Mouse (Mus musculus) lung, embryonic 16.5 days (tissue): ENCODE results near the gene Zbtb22. TPM values are rescaled to one million over a fixed set of nuclear protein-coding genes. Genes with fewer than 3 reads are reported as not detected.
"Not testable (repeated sequence)": the region's sequence is repeated elsewhere in the genome, so short reads cannot be mapped to it uniquely, and the experiment has no call there.

Experiments
- ATAC-seq: fragments of 200-750 bp; cut with Nextera tagmentation; 2 replicates; pipeline ENCODE4 v1.8.0; 2017; ENCODE audit warnings: low read depth, mild to moderate bottlenecking, moderate library complexity
- H3K27ac ChIP-seq: fragments of 300-500 bp; sonication (generic); 2 replicates; pipeline ENCODE4 v1.5.1; 2014; ENCODE audit warnings: mild to moderate bottlenecking, control low read depth, low read length
- H3K27me3 ChIP-seq: fragments of 300-500 bp; sonication (generic); 2 replicates; pipeline ENCODE4 v1.6.1; 2014; ENCODE audit warnings: low read depth, low read length, mixed read lengths; ENCODE audit not compliant: control insufficient read depth, insufficient read depth
- H3K36me3 ChIP-seq: fragments of 300-500 bp; sonication (generic); 2 replicates; pipeline ENCODE4 v1.6.1; 2014; ENCODE audit warnings: low read length; ENCODE audit not compliant: control insufficient read depth, insufficient read depth
- H3K4me1 ChIP-seq: fragments of 300-500 bp; sonication (generic); replicated peaks from 2 replicates; pipeline ENCODE4 v1.6.1; 2014; ENCODE audit warnings: low read length, mixed read lengths; ENCODE audit not compliant: control insufficient read depth, insufficient read depth
- H3K4me2 ChIP-seq: fragments of 300-500 bp; sonication (generic); 2 replicates; pipeline ENCODE4 v1.6.1; 2014; ENCODE audit warnings: low read depth, low read length, control low read depth
- H3K4me3 ChIP-seq: fragments of 300-500 bp; sonication (generic); 2 replicates; pipeline ENCODE4 v1.5.1; 2014; ENCODE audit warnings: mild to moderate bottlenecking, low read length, control low read depth
- H3K9ac ChIP-seq: fragments of 300-500 bp; sonication (generic); 2 replicates; pipeline ENCODE4 v1.6.1; 2014; ENCODE audit warnings: low read length, control low read depth
- H3K9me3 ChIP-seq: fragments of 300-500 bp; sonication (generic); 2 replicates; pipeline ENCODE4 v1.6.1; 2016; ENCODE audit warnings: low read length; ENCODE audit not compliant: control insufficient read depth
- WGBS: fragments of 180-500 bp; shearing (Covaris S2); extraction: QIAGEN DNeasy Blood & Tissue Kit; methylation state at CpG from one replicate; pipeline ENCODE4 v1.1.7; 2014; 5-methylcytosine and 5-hydroxymethylcytosine counted together
- polyA plus RNA-seq: library from polyadenylated mRNA; unstranded; fragments of >200 nt; fragmentation: Nextera tagmentation; extraction: Ambion mirVana; gene quantifications from 2 replicates; pipeline ENCODE4 v1.2.1, GENCODE M21; 2015

Gene Zbtb22
- polyA plus RNA-seq, 1 experiment from 2014 or later: 18.7 TPM

DNA sequence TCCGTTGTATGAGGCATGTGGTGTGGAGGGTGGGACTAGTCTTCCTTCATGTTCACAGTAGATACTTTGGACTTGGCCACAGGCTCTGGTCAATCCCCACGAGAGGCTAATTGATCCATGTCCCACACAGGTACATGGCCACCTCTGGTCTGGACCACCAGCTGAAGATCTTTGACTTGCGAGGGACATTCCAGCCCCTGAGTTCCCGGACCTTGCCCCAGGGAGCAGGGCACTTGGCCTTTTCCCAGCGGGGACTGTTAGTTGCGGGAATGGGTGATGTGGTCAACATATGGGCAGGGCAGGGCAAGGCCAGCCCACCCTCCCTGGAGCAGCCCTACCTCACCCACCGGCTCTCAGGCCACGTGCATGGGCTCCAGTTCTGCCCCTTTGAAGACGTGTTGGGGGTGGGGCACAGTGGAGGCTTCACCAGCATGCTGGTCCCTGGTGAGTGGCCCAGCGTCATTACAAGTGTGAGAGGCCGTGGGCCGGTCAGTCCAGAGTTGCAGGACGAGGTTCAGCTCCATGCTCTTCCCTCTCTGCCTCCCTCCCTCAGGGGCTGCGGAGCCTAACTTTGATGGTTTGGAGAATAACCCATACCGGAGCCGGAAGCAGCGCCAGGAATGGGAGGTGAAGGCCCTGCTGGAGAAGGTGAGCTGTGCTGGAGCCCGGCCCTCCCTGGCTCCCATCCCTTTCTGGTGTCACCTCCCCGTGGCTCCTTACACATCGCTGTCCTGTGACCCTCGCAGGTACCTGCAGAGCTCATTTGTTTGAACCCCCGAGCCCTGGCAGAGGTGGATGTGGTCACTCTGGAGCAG, 32.6 kb downstream of the Zbtb22 start:
- no peaks in the 10 kb centered on the region for H3K27me3 ChIP-seq
- WGBS: 81% methylated on average over 22 of the region's 22 CpGs
- H3K9me3 ChIP-seq: no peaks in the 10 kb centered on the region
- H3K27ac ChIP-seq: no peak overlapping the region
- ATAC-seq: no peak
- H3K36me3 ChIP-seq: peaks cover 28% of the 10 kb centered on the region
- H3K4me1 ChIP-seq: peaks cover 25% of the 10 kb centered on the region
- no peak overlapping the region for H3K9ac ChIP-seq
- no peak overlapping the region for H3K4me3 ChIP-seq
- no peak overlapping the region for H3K4me2 ChIP-seq

DNA sequence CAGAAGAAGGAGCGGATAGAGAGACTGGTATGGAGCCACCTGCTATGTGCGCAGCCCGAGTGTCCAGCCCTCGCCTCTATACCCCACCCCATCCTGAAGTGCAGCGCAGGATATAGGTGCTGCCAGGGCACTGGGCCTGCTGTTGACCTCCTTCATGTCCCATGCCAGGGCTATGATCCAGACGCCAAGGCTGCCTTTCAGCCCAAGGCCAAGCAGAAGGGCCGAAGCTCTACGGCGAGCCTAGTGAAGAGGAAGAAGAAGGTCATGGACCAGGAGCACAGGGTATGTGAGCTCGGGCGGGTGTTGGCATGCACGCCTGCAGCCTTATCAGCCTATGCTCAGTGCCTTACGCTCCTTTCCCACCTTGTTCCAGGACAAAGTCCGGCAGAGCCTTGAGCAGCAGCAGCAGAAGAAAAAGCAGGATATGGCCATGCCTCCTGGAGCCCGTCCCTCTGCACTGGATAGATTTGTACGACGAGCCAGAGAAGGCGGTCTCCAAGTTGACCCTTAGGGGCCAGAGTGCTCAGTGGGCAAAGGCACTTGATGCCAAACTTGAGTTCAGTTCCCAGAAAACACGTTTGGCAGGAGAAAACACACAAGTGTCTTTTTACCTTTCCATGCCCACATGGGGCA, 33.3 kb downstream of the Zbtb22 start:
- no peak overlapping the region for H3K9ac ChIP-seq
- no peaks in the 10 kb centered on the region for H3K9me3 ChIP-seq
- peaks cover 27% of the 10 kb centered on the region for H3K36me3 ChIP-seq
- no peaks in the 10 kb centered on the region for H3K27me3 ChIP-seq
- no peak overlapping the region for H3K4me2 ChIP-seq
- 86% methylated on average over 19 of the region's 19 CpGs for WGBS
- H3K4me3 ChIP-seq: no peak overlapping the region
- peaks cover 32% of the 10 kb centered on the region for H3K4me1 ChIP-seq
- no peak overlapping the region for H3K27ac ChIP-seq
- no peak for ATAC-seq

- H3K4me1 ChIP-seq: peaks cover 39% of the 10 kb centered on the region
- H3K9me3 ChIP-seq: no peaks in the 10 kb centered on the region
- peaks cover 24% of the 10 kb centered on the region for H3K36me3 ChIP-seq
- peak overlapping the region; percentile 50 for H3K4me3 ChIP-seq
- peak overlapping the region; percentile 68; the same call in 1 of the 2 replicates for H3K9ac ChIP-seq
- H3K4me2 ChIP-seq: peak overlapping the region; percentile 80
- 70% methylated on average over 10 of the region's 10 CpGs for WGBS
- no peak overlapping the region for H3K27ac ChIP-seq
- no peaks in the 10 kb centered on the region for H3K27me3 ChIP-seq
- no peak for ATAC-seq
Measured at GRCm38 (mm10) chr17:33950131-33950625, 34.5 kb downstream of the Zbtb22 start.

- H3K4me3 ChIP-seq: peak within 1 kb of the TSS; percentile 50
- peaks cover 39% of the 10 kb centered on the region for H3K4me1 ChIP-seq
- no peaks in the 10 kb centered on the region for H3K27me3 ChIP-seq
- WGBS: under 1% methylated on average over 45 of the region's 45 CpGs
- H3K9ac ChIP-seq: peak within 1 kb of the TSS; percentile 68
- H3K36me3 ChIP-seq: peaks cover 22% of the 10 kb centered on the region
- peak within 1 kb of the TSS; percentile 92 for H3K27ac ChIP-seq
- no peaks in the 10 kb centered on the region for H3K9me3 ChIP-seq
- peak within 1 kb of the TSS; percentile 80 for H3K4me2 ChIP-seq
- ATAC-seq: peak; percentile 75
Measured at GRCm38 (mm10) chr17:33951021-33951946, 35.6 kb downstream of the Zbtb22 start, which contains the start of gene B3galt4. B3galt4 (minus strand) TSS chr17:33951488.

DNA sequence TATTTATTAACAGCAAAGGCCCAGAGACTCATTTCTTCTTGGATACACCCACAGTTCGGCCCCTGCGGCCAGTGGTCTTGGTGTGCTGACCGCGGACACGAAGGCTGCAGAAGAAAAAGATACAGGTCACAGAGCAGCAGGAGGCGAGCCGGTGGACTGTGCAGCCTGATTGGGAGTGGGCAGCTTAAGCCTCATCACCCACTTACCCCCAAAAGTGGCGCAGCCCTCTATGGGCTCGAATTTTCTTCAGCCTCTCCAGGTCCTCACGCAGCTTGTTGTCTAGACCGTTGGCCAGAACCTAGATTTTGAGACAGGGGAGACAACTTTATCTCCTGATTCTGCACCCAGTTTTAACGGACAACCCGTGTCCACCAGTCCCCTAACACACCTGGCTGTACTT, 36.3 kb downstream of the Zbtb22 start:
- H3K4me1 ChIP-seq: peaks cover 44% of the 10 kb centered on the region

DNA sequence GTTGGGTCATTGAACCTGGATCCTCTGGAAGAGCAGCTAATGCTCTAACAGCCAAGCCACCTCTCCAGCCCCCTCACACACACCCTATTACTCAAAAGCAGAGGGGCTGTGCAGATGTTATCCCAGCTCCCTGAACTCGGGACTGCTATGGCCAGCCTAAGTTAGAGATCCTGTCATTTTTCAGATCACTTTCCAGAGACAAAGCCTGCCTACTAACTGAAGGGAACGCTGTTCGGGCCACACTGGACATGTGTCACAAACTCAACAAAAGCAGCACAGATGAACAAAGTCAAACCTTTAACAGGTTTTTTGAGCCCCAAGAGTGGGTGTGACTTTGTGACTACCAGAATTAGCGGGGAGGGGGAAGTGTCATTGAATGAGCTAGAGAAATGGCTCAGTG, 37.2 kb downstream of the Zbtb22 start:
- no peak overlapping the region for H3K4me3 ChIP-seq
- H3K4me1 ChIP-seq: peaks cover 44% of the 10 kb centered on the region
- no peaks in the 10 kb centered on the region for H3K9me3 ChIP-seq
- peaks cover 18% of the 10 kb centered on the region for H3K36me3 ChIP-seq
- no peaks in the 10 kb centered on the region for H3K27me3 ChIP-seq
- ATAC-seq: no peak
- WGBS: 63% methylated on average over 4 of the region's 4 CpGs
- H3K4me2 ChIP-seq: peak overlapping the region; percentile 5; the same call in 1 of the 2 replicates
- H3K9ac ChIP-seq: no peak overlapping the region
- no peak overlapping the region for H3K27ac ChIP-seq

More for the DNA sequence above, 36.3 kb downstream of the Zbtb22 start:
- H3K9ac ChIP-seq, ATAC-seq, H3K27ac ChIP-seq, H3K27me3 ChIP-seq, H3K9me3 ChIP-seq, H3K4me3 ChIP-seq: not testable (repeated sequence)
- H3K36me3 ChIP-seq: peaks cover 18% of the 10 kb centered on the region
- H3K4me2 ChIP-seq: peak overlapping the region; percentile 80
- WGBS: 75% methylated on average over 13 of the region's 13 CpGs

GRCm38 (mm10) chr17:33953310-33953709, 37.6 kb downstream of the Zbtb22 start:
- Histone ChIP-seq H3K9me3 (no peaks in the 10 kb centered on the region), H3K4me2 (no peak overlapping the region; the same call in 1 of the 2 replicates), H3K4me3 (no peak overlapping the region), H3K9ac (peak overlapping the region; percentile 99; the same call in 1 of the 2 replicates), H3K4me1 (peaks cover 44% of the 10 kb centered on the region), H3K27ac (no peak overlapping the region), H3K36me3 (peaks cover 18% of the 10 kb centered on the region), H3K27me3 (no peaks in the 10 kb centered on the region)
- ATAC-seq: no peak
- WGBS: 73% methylated on average over 3 of the region's 3 CpGs

- no peak for ATAC-seq
- Histone ChIP-seq H3K4me2 (peak overlapping the region; percentile 99), H3K4me1 (peaks cover 44% of the 10 kb centered on the region), H3K9me3 (no peaks in the 10 kb centered on the region), H3K27me3 (no peaks in the 10 kb centered on the region), H3K27ac (peak overlapping the region; percentile 24; the same call in 1 of the 2 replicates), H3K4me3 (peak overlapping the region; percentile 95), H3K9ac (peak overlapping the region; percentile 99), H3K36me3 (peaks cover 21% of the 10 kb centered on the region)
- WGBS: 36% methylated on average over 5 of the region's 5 CpGs
Measured at GRCm38 (mm10) chr17:33953961-33954565, 38.4 kb downstream of the Zbtb22 start.
